Mouse (Mus musculus): ENCODE measurements around the gene Rhd.

GRCm38 (mm10) chr4:134923258-134924018 is 59.1 kb downstream of the Rhd start, which contains the start of gene Rsrp1:
- TF ChIP-seq POLR2A (IDR thresholded peaks at IDR 0.05; ENCODE audit: control insufficient read depth, extremely low read depth, insufficient read depth, low read length, poor library complexity) (peak; percentile 100), CTCF (IDR thresholded peaks at IDR 0.05; ENCODE audit: borderline replicate concordance, control insufficient read depth, extremely low read depth, insufficient read depth, low read length, poor library complexity) (0 out of 2 replicates have a peak, but pooled peaks have one; percentile 5)
